Mouse (Mus musculus) cerebellum, adult 2 months (tissue): Measurements from ENCODE around the gene Nbea.

Source experiments
- CTCF ChIP-seq: fragments of 200-500 bp; IDR thresholded peaks from 2 replicates; pipeline ENCODE4 v1.5.1; 2011; ENCODE audit warnings: low read depth, mild to moderate bottlenecking, control low read depth, low read length, moderate library complexity, borderline replicate concordance; ENCODE audit not compliant: insufficient read depth
- POLR2A ChIP-seq: fragments of 200-500 bp; IDR thresholded peaks from 2 replicates; pipeline ENCODE4 v1.6.1; 2011; ENCODE audit warnings: low read length, control low read depth, borderline replicate concordance; ENCODE audit not compliant: insufficient read depth

DNA sequence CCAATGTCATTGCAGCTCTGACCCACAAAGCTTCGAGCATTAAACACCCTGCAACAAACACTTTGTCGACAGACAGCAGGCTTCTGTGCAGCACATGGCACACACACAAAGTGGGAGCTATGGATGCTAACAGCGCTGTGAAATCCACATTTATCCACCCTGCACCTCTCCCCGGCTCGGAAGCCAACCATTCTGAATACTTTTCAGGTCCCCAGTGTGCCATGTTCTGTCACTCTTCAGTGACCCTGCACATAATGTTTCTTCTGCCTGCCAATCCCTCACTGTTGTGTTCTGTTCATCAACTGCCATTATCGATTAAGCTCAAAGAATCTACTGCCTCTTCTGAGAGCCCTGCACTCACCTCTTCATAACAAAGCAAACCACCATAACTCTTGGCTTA, 449.8 kb downstream of the Nbea start:
- TF ChIP-seq CTCF (no peak), POLR2A (no peak)
